Mouse (Mus musculus): Measurements from ENCODE around the gene Fgfr2. TPM values are rescaled to one million over a fixed set of nuclear protein-coding genes. Genes with fewer than 3 reads are reported as not detected.

Gene Fgfr2
- polyA plus RNA-seq, 1 experiment from 2014 or later = 24.1 TPM

DNA sequence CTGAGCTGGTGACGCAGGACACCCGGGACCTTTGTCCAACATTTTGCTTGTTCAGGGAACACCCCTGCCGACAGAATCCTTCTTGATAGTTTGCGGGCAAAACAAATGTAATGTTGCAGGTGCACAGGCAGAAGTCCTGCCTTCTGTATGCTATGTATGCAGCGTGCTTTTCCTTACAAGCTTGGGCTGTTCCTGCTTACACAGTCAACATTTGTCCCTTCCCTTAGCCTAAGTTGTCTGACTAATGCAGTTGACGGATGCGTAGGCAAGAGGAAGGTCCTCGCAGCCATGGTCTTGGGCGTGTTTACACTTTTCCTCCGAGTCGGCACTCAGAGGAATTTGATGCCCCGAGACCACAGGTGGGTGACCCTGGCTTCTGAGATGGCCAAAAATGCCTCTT is 2138.0 kb downstream of the Fgfr2 start:
- WGBS = 91% methylated on average over 12 of the region's 12 CpGs
- Histone ChIP-seq H3K27me3 (replicated peaks; ENCODE audit: control insufficient read depth, insufficient read depth, low read length) (no peaks in the 10 kb centered on the region), H3K36me3 (ENCODE audit: control insufficient read depth, insufficient read depth, low read length) (no peaks in the 10 kb centered on the region), H3K27ac (ENCODE audit: low read depth, low read length) (no peak overlapping the region), H3K9ac (ENCODE audit: low read depth, low read length) (no peak overlapping the region), H3K4me3 (ENCODE audit: low read length) (no peak overlapping the region), H3K4me2 (ENCODE audit: low read length) (no peak overlapping the region), H3K4me1 (ENCODE audit: control insufficient read depth, insufficient read depth, low read depth, low read length) (no peaks in the 10 kb centered on the region), H3K9me3 (ENCODE audit: control insufficient read depth, low read length) (no peaks in the 10 kb centered on the region)
- ATAC-seq = no peak

- ATAC-seq = no peak
- H3K9ac ChIP-seq (ENCODE audit: low read depth, low read length) = no peak overlapping the region
- WGBS = 75% methylated on average over 7 of the region's 7 CpGs
Measured at GRCm38 (mm10) chr7:130984294-130984693, 2138.9 kb downstream of the Fgfr2 start.

GRCm38 (mm10) chr7:130982881-130983280 is 2140.3 kb downstream of the Fgfr2 start:
- no peaks in the 10 kb centered on the region for H3K27me3 ChIP-seq (replicated peaks; ENCODE audit: control insufficient read depth, insufficient read depth, low read length)
- no peak overlapping the region for H3K27ac ChIP-seq (ENCODE audit: low read depth, low read length)
- WGBS = 83% methylated on average over 3 of the region's 3 CpGs
- H3K4me3 ChIP-seq (ENCODE audit: low read length) = no peak overlapping the region
- no peak overlapping the region for H3K9ac ChIP-seq (ENCODE audit: low read depth, low read length)
- no peaks in the 10 kb centered on the region for H3K9me3 ChIP-seq (ENCODE audit: control insufficient read depth, low read length)
- H3K4me1 ChIP-seq (ENCODE audit: control insufficient read depth, insufficient read depth, low read depth, low read length) = no peaks in the 10 kb centered on the region; the same call in 1 of the 2 replicates
- ATAC-seq = no peak
- H3K36me3 ChIP-seq (ENCODE audit: control insufficient read depth, insufficient read depth, low read length) = no peaks in the 10 kb centered on the region
- no peak overlapping the region for H3K4me2 ChIP-seq (ENCODE audit: low read length)

More at GRCm38 (mm10) chr7:130984294-130984693, 2138.9 kb downstream of the Fgfr2 start:
- H3K4me2 ChIP-seq (ENCODE audit: low read length) = no peak overlapping the region
- no peaks in the 10 kb centered on the region for H3K9me3 ChIP-seq (ENCODE audit: control insufficient read depth, low read length)
- no peaks in the 10 kb centered on the region for H3K36me3 ChIP-seq (ENCODE audit: control insufficient read depth, insufficient read depth, low read length)
- H3K4me3 ChIP-seq (ENCODE audit: low read length) = no peak overlapping the region
- H3K27me3 ChIP-seq (replicated peaks; ENCODE audit: control insufficient read depth, insufficient read depth, low read length) = no peaks in the 10 kb centered on the region
- no peaks in the 10 kb centered on the region for H3K4me1 ChIP-seq (ENCODE audit: control insufficient read depth, insufficient read depth, low read depth, low read length)
- H3K27ac ChIP-seq (ENCODE audit: low read depth, low read length) = no peak overlapping the region

GRCm38 (mm10) chr7:130982371-130982770 is 2140.8 kb downstream of the Fgfr2 start:
- Histone ChIP-seq H3K36me3 (ENCODE audit: control insufficient read depth, insufficient read depth, low read length) (no peaks in the 10 kb centered on the region), H3K9ac (ENCODE audit: low read depth, low read length) (no peak overlapping the region), H3K27ac (ENCODE audit: low read depth, low read length) (no peak overlapping the region), H3K4me1 (ENCODE audit: control insufficient read depth, insufficient read depth, low read depth, low read length) (peaks cover 3% of the 10 kb centered on the region), H3K4me2 (ENCODE audit: low read length) (no peak overlapping the region), H3K9me3 (ENCODE audit: control insufficient read depth, low read length) (no peaks in the 10 kb centered on the region), H3K27me3 (replicated peaks; ENCODE audit: control insufficient read depth, insufficient read depth, low read length) (no peaks in the 10 kb centered on the region), H3K4me3 (ENCODE audit: low read length) (no peak overlapping the region)
- WGBS = 51% methylated on average over 4 of the region's 4 CpGs
- no peak for ATAC-seq

DNA sequence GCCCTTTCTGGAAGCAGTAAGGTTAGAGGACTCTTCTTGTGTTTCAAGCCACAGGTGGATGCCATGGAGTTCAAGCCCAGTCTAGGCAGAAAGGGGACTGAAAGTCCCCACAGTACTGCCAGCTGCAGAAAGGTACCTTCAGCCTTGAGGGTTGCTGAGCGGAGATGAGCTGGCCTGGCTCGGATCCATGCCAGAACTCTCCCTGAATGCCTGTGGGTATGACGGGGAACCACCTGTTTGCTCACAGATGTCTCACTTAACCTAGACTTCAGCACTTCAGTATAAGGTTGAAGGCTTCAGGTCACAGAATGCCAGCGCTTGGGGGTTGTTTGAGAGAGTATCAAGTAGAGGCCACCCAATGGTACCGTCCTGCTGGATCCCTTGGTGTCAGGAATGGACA is 2143.0 kb downstream of the Fgfr2 start:
- 94% methylated on average over 5 of the region's 5 CpGs for WGBS
- H3K4me2 ChIP-seq (ENCODE audit: low read length) = no peak overlapping the region

DNA sequence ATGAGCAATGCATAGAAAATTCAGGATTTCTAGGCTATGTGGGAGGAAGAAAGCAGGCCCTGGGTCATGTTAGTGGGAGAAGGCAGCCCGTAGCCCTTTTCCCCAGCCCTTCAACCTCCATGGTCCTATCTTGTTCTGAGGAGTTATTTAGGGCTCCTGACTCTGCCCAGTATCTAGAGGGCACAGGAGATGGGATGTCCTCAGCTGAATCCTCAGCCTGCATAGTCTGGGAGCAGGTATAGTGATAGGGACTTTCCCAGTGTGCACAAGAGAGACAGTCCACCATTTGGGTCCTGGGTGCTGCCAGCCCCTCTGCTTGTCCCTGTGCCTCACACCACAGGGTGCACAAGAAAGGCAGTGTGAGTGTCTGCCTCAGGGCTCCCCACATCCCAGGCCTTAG is 2144.6 kb downstream of the Fgfr2 start:
- Histone ChIP-seq H3K4me2 (ENCODE audit: low read length) (no peak overlapping the region), H3K27ac (ENCODE audit: low read depth, low read length) (no peak overlapping the region), H3K9me3 (ENCODE audit: control insufficient read depth, low read length) (no peaks in the 10 kb centered on the region), H3K9ac (ENCODE audit: low read depth, low read length) (no peak overlapping the region), H3K27me3 (replicated peaks; ENCODE audit: control insufficient read depth, insufficient read depth, low read length) (no peaks in the 10 kb centered on the region), H3K36me3 (ENCODE audit: control insufficient read depth, insufficient read depth, low read length) (no peaks in the 10 kb centered on the region), H3K4me3 (ENCODE audit: low read length) (no peak overlapping the region), H3K4me1 (ENCODE audit: control insufficient read depth, insufficient read depth, low read depth, low read length) (peaks cover 3% of the 10 kb centered on the region)
- no peak for ATAC-seq
- WGBS = 85% methylated on average over 1 of the region's 1 CpGs

More for the DNA sequence above, 2143.0 kb downstream of the Fgfr2 start:
- Histone ChIP-seq H3K4me3 (ENCODE audit: low read length) (no peak overlapping the region), H3K27ac (ENCODE audit: low read depth, low read length) (no peak overlapping the region), H3K4me1 (ENCODE audit: control insufficient read depth, insufficient read depth, low read depth, low read length) (peaks cover 3% of the 10 kb centered on the region), H3K9ac (ENCODE audit: low read depth, low read length) (no peak overlapping the region), H3K27me3 (replicated peaks; ENCODE audit: control insufficient read depth, insufficient read depth, low read length) (no peaks in the 10 kb centered on the region), H3K9me3 (ENCODE audit: control insufficient read depth, low read length) (no peaks in the 10 kb centered on the region), H3K36me3 (ENCODE audit: control insufficient read depth, insufficient read depth, low read length) (no peaks in the 10 kb centered on the region)
- ATAC-seq = no peak

DNA sequence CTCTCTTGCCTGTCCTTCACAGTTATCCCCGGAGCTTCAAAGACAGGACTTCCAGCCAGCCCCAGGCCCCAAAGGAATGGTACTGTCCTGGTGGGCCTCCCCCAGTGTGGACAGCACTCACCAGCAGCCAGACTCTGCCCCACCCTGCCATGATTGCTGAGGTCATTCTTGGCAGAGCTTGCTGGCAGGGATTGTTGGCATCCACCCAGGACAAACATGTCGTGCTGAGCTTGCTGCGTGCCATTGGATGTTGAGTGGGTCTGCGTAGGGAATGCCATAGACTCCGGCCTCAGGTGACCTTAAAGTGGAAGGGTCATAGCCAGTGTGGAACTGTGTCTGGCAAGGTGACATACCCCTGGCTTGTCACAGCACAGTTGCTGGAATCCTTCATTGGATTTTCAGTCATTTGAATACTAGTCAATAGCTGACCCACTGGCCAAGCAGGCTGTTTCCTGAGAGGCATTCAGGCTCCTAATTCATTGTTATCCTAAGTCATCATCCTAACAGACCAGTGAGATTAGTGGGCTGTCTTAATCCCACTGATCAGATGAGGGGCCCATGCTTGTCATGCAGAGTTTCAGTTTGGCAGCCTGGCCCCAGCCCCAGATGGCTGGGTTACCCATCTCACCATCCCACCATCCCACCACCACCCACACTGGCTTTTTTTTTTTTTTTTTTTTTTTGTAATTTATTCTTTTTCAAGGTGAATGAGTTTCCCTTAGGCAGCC is 2145.2 kb downstream of the Fgfr2 start:
- no peak overlapping the region for H3K4me3 ChIP-seq (ENCODE audit: low read length)
- no peak overlapping the region for H3K9ac ChIP-seq (ENCODE audit: low read depth, low read length)
- peaks cover 3% of the 10 kb centered on the region for H3K4me1 ChIP-seq (ENCODE audit: control insufficient read depth, insufficient read depth, low read depth, low read length)
- H3K9me3 ChIP-seq (ENCODE audit: control insufficient read depth, low read length) = no peaks in the 10 kb centered on the region
- no peak overlapping the region for H3K4me2 ChIP-seq (ENCODE audit: low read length)
- ATAC-seq = peak; percentile 83
- H3K36me3 ChIP-seq (ENCODE audit: control insufficient read depth, insufficient read depth, low read length) = no peaks in the 10 kb centered on the region
- H3K27ac ChIP-seq (ENCODE audit: low read depth, low read length) = no peak overlapping the region
- WGBS = 51% methylated on average over 5 of the region's 5 CpGs
- H3K27me3 ChIP-seq (replicated peaks; ENCODE audit: control insufficient read depth, insufficient read depth, low read length) = no peaks in the 10 kb centered on the region

DNA sequence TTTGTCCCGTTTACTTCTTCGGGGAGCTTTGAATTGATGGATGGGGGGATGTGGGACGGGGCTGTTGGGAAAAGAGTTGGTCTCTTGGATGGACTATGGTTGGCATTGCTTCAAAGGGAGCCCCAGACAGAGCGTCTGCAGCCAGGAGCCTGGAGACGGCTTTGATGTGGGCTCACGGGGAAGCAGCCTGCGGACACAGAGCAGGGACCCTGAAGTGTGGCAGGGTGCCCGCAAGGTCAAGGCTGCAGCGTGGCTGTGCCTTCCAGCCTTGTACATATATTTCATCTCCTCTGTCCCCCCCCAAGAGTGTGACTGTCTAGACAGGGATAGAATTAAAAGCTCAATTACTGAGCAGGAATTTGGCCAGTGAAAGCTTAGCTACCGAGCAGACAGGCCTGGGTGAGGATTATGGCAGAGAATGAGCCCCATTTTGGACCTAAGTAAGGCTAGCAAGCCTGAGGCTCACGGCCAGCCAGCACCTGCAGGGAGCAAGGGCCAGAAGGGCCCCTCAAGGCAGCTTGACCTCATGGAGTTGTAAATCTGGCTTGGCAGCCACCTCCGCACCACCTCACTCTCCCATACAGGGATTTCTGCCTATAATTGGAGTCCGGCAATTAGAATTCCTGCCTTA is 2146.7 kb downstream of the Fgfr2 start:
- Histone ChIP-seq H3K4me1 (ENCODE audit: control insufficient read depth, insufficient read depth, low read depth, low read length) (peaks cover 3% of the 10 kb centered on the region), H3K9me3 (ENCODE audit: control insufficient read depth, low read length) (no peaks in the 10 kb centered on the region), H3K4me2 (ENCODE audit: low read length) (no peak overlapping the region), H3K27me3 (replicated peaks; ENCODE audit: control insufficient read depth, insufficient read depth, low read length) (no peaks in the 10 kb centered on the region), H3K27ac (ENCODE audit: low read depth, low read length) (0 out of 2 replicates have a peak overlapping the region, but pooled peaks have one; percentile 21), H3K36me3 (ENCODE audit: control insufficient read depth, insufficient read depth, low read length) (no peaks in the 10 kb centered on the region), H3K4me3 (ENCODE audit: low read length) (no peak overlapping the region), H3K9ac (ENCODE audit: low read depth, low read length) (no peak overlapping the region)
- WGBS = 50% methylated on average over 13 of the region's 13 CpGs
- ATAC-seq = peak; percentile 55; the same call in 1 of the 2 replicates

DNA sequence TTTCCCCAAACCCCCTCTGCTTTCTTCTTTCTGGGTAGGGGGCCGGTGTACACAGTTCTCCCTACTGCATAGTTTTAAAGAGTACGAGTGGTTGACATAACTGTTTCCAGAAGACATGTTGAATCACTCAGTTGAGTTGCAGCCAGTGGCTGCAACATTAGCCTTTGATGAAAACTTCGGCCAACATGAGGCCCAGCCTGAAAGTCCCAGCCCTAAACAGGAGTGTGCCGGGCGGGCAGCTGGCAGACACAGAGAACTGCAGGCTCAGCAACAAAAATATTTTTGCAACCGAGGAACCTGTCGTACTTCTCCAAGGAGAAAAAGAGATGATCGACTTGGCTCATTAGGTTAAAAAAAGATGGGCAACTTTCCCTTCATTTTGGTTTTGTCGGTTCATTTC is 2150.4 kb downstream of the Fgfr2 start:
- H3K9me3 ChIP-seq (ENCODE audit: control insufficient read depth, low read length) = no peaks in the 10 kb centered on the region
- no peak for ATAC-seq
- H3K27ac ChIP-seq (ENCODE audit: low read depth, low read length) = no peak overlapping the region
- no peaks in the 10 kb centered on the region for H3K36me3 ChIP-seq (ENCODE audit: control insufficient read depth, insufficient read depth, low read length)
- WGBS = 92% methylated on average over 9 of the region's 9 CpGs
- no peaks in the 10 kb centered on the region for H3K27me3 ChIP-seq (replicated peaks; ENCODE audit: control insufficient read depth, insufficient read depth, low read length)
- no peak overlapping the region for H3K4me3 ChIP-seq (ENCODE audit: low read length)
- H3K9ac ChIP-seq (ENCODE audit: low read depth, low read length) = no peak overlapping the region
- no peak overlapping the region for H3K4me2 ChIP-seq (ENCODE audit: low read length)
- H3K4me1 ChIP-seq (ENCODE audit: control insufficient read depth, insufficient read depth, low read depth, low read length) = peaks cover 3% of the 10 kb centered on the region
